Mouse (Mus musculus): ENCODE measurements around the gene Sema4g. TPM values are rescaled to one million over a fixed set of nuclear protein-coding genes. Genes with fewer than 3 reads are reported as not detected.
A peak's percentile ranks its signal among the peaks of the same experiment; 100 is the strongest.
"Not testable (repeated sequence)": the region's sequence is repeated elsewhere in the genome, so short reads cannot be mapped to it uniquely, and the experiment has no call there.

Sema4g gene
- total and polyA plus RNA-seq, 3 experiments = 0.13 to 0.30 (median 0.22) TPM

DNA sequence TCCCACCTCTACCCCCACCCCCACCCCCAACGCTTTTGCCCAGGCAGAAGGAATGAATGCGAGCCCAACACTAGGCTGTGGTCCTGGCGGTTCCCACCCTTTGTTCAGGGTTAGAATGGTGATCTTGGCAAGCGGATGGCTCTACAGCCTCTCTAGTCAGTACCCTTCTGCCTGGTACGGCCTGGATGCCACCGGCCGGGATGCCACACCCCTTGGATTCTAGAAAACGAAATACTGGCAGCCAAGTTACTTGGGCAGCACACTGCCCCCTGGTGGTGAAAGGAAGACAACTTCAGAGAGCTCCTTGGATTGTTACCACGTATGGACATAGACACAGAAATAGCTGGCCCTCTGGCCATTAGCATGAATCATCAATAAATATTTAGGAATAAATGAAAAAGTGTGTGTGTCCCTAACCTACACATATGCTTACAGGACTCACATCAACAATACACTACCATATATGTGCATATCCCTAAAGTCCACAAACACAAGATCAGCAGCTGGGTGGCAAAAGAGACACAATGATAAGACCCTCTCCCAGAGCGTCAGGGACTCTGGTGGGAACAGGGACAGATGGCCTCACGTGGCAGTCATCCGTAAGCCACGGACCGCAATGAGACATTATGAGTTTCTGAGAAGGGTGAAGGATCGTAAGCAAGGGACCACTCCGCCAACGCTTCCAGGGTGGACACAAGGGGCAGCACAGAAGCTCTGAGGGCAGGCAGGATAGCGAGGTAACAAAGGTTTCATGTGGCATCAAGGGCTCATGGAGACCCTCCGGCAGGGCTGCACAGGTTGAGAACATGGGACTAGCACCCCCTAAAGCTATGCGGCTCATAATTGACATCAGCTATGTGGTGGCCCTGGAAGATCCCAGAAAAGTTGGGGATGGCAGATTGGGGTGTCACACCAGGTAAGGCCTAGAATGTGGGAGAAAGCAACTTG lies 42.1 kb downstream of the Sema4g start:
- Histone ChIP-seq H3K4me1 (ENCODE audit: insufficient read depth, low read depth, low read length) (peaks cover 29% of the 10 kb centered on the region), H3K27me3 (ENCODE audit: insufficient read depth, low read length) (peaks cover 15% of the 10 kb centered on the region), H3K9me3 (replicated peaks) (no peaks in the 10 kb centered on the region), H3K4me3 (ENCODE audit: low read depth, low read length) (peak overlapping the region; percentile 28; the same call in 1 of the 2 replicates), H3K36me3 (replicated peaks) (peaks cover 27% of the 10 kb centered on the region)
- DNase-seq (ENCODE audit: low spot score) (peak; percentile 53), ATAC-seq (ENCODE audit: extremely low read depth, insufficient number of reproducible peaks, low FRiP score, poor library complexity, severe bottlenecking) (no peak)
- TF ChIP-seq POLR2AphosphoS5 (IDR thresholded peaks at IDR 0.05; ENCODE audit: insufficient replicate concordance, low read depth, low read length) = no peak
- TF ChIP-seq GATA2 (IDR thresholded peaks at IDR 0.05; ENCODE audit: borderline replicate concordance, low read depth, low read length) = no peak
- peak; percentile 76; the same call in 1 of the 2 replicates for TF ChIP-seq CTCF (IDR thresholded peaks at IDR 0.05; ENCODE audit: low read depth, low read length)

DNA sequence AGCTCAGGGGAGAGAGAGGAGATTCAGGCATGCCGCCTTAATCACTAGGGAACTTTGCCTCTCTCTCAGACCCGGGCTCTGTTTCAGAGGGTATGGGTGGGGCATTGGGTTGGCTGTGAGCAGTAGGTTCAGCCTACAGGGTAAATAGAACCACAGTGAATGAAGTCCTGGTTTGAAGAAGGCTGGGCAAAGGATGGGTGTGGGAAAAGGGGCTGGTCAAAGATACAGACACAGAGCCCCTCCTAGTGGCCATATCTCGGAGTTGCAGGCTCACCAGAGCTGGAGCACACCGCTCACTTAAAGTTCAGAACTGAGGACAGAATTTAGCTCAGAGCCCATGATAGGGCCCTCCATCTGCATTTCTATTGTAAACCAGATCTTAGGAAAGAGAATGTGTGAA lies 42.9 kb downstream of the Sema4g start:
- DNase-seq (ENCODE audit: low spot score) (no peak), ATAC-seq (ENCODE audit: extremely low read depth, insufficient number of reproducible peaks, low FRiP score, poor library complexity, severe bottlenecking) (no peak)
- peaks cover 22% of the 10 kb centered on the region for H3K27me3 ChIP-seq (ENCODE audit: insufficient read depth, low read length)
- no peaks in the 10 kb centered on the region for H3K9me3 ChIP-seq (replicated peaks)
- no peak overlapping the region for H3K4me3 ChIP-seq (ENCODE audit: low read depth, low read length)
- TF ChIP-seq POLR2AphosphoS5 (IDR thresholded peaks at IDR 0.05; ENCODE audit: insufficient replicate concordance, low read depth, low read length) (no peak), TAL1 (conservative IDR thresholded peaks at IDR 0.05; ENCODE audit: low read depth, low read length) (no peak), GATA1 (IDR thresholded peaks at IDR 0.05; ENCODE audit: borderline replicate concordance, low read length) (no peak), GATA2 (IDR thresholded peaks at IDR 0.05; ENCODE audit: borderline replicate concordance, low read depth, low read length) (no peak), CTCF (IDR thresholded peaks at IDR 0.05; ENCODE audit: low read depth, low read length) (peak; percentile 28; the same call in 1 of the 2 replicates)
- H3K4me1 ChIP-seq (ENCODE audit: insufficient read depth, low read depth, low read length) = peaks cover 31% of the 10 kb centered on the region
- H3K36me3 ChIP-seq (replicated peaks) = peaks cover 19% of the 10 kb centered on the region

DNA sequence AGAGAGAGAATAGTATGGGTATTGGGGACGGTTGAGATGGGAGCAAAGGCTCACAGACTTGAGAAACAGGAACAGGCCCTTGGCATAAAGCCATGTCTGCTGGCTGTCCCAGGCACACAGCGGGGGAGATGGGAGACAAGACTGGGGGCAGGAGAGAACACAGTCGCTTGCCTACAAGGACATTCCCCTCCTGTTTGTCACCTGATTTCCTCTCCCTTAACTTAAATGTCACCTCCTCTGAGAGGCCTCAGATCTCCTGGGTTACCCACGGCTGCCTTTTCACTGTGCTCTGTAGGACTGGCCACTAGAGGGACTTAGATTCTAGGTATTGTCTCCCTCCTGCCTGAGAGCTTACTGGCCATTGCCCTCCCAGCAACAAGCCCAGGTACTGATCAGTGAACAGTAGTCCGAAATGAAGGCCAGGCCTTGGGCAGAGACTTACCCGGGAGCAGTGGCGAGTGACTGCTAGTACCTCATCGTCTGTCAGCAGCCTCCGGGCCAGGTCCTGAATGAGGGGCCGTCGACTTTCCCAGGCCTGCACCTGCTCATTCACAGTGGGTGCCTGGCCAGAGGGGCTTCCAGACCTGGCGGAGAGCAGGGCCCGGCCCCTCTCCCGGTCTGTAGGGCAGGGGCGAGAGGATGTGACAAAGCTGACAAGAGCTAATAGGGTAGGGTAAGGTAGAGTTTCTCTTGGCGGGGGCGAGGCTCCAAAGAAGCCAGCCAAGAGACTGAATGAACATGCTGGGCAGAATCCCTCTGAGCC lies 43.9 kb downstream of the Sema4g start:
- ATAC-seq (ENCODE audit: extremely low read depth, insufficient number of reproducible peaks, low FRiP score, poor library complexity, severe bottlenecking) = no peak
- TF ChIP-seq TAL1 (conservative IDR thresholded peaks at IDR 0.05; ENCODE audit: low read depth, low read length) = no peak
- TF ChIP-seq CTCF (IDR thresholded peaks at IDR 0.05; ENCODE audit: low read depth, low read length) = no peak
- TF ChIP-seq GATA1 (IDR thresholded peaks at IDR 0.05; ENCODE audit: borderline replicate concordance, low read length) = no peak
- no peak for TF ChIP-seq GATA2 (IDR thresholded peaks at IDR 0.05; ENCODE audit: borderline replicate concordance, low read depth, low read length)
- no peak for TF ChIP-seq POLR2AphosphoS5 (IDR thresholded peaks at IDR 0.05; ENCODE audit: insufficient replicate concordance, low read depth, low read length)
- Histone ChIP-seq H3K27me3 (ENCODE audit: insufficient read depth, low read length) (peaks cover 26% of the 10 kb centered on the region), H3K4me1 (ENCODE audit: insufficient read depth, low read depth, low read length) (peaks cover 40% of the 10 kb centered on the region), H3K9me3 (replicated peaks) (no peaks in the 10 kb centered on the region), H3K4me3 (ENCODE audit: low read depth, low read length) (no peak overlapping the region), H3K36me3 (replicated peaks) (peaks cover 11% of the 10 kb centered on the region)
- DNase-seq (ENCODE audit: low spot score) = no peak

DNA sequence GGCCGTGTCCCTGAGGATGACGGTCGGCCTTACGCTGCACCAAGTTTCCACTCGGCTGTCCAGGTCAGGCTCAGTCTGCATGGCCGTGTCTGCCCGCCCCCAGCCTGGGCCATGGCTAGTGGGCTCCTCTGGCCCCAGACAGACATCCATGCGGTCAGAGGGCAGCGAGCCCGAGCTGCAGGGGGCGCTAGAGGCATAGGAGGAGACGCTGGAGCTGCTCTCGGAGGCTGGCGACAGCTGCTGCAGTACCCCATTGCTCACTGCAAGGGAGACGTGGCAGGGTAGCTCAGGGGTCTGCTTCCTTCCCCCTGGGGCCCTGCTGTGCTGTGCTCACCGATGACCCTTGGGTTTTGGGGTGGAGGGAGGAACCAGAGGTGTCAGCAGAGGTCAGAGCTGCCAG lies 48.0 kb downstream of the Sema4g start:
- TF ChIP-seq CTCF (IDR thresholded peaks at IDR 0.05; ENCODE audit: low read depth, low read length) (peak; percentile 35), GATA2 (IDR thresholded peaks at IDR 0.05; ENCODE audit: borderline replicate concordance, low read depth, low read length) (no peak), POLR2AphosphoS5 (IDR thresholded peaks at IDR 0.05; ENCODE audit: insufficient replicate concordance, low read depth, low read length) (no peak)
- Histone ChIP-seq H3K27me3 (ENCODE audit: insufficient read depth, low read length) (peaks cover 51% of the 10 kb centered on the region), H3K9me3 (replicated peaks) (no peaks in the 10 kb centered on the region), H3K4me3 (ENCODE audit: low read depth, low read length) (no peak overlapping the region), H3K36me3 (replicated peaks) (no peaks in the 10 kb centered on the region), H3K4me1 (ENCODE audit: insufficient read depth, low read depth, low read length) (peaks cover 21% of the 10 kb centered on the region)
- no peak for DNase-seq (ENCODE audit: low spot score)
- ATAC-seq (ENCODE audit: extremely low read depth, insufficient number of reproducible peaks, low FRiP score, poor library complexity, severe bottlenecking) = no peak

DNA sequence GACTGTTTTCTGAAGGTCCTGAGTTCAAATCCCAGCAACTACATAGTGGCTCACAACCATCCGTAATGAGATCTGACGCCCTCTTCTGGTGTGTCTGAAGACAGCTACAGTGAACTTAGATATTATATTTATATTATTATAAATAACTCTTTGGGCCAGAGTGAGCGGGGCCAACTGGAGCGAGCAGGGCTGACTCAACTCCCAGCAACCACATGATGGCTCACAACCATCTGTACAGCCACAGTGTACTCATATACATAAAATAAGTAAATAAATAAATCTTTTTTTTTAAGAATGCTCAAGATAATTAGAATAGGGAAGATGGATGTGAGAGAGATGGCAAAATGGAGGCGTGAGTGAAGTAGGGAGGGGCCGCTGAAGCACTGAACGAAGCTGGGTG lies 49.3 kb downstream of the Sema4g start:
- Histone ChIP-seq H3K4me1 (ENCODE audit: insufficient read depth, low read depth, low read length) (peaks cover 14% of the 10 kb centered on the region), H3K27me3 (ENCODE audit: insufficient read depth, low read length) (peaks cover 52% of the 10 kb centered on the region)
- H3K36me3 ChIP-seq (replicated peaks); H3K9me3 ChIP-seq (replicated peaks); H3K4me3 ChIP-seq (ENCODE audit: low read depth, low read length); ATAC-seq (ENCODE audit: extremely low read depth, insufficient number of reproducible peaks, low FRiP score, poor library complexity, severe bottlenecking); DNase-seq (ENCODE audit: low spot score): not testable (repeated sequence)

DNA sequence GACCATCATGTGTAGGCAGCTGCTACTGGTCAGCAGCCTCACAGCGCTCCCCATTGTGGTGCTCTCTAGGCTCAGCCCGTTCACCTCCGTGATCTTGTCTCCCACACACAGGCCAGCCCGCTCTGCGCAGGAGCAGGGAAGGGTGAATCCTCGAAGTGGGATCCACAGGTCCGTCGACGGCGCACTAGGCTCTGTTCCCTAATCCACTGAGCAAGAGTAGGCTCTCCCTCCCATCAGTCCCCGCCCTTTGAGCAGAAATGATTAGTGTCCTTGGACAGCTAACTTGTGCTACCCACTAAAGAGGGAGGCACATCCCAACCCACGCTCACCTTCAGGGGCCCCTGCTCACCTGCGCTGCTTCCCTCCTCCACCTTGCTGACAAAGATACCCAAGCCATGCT lies 51.3 kb downstream of the Sema4g start:
- ATAC-seq (ENCODE audit: extremely low read depth, insufficient number of reproducible peaks, low FRiP score, poor library complexity, severe bottlenecking) (no peak), DNase-seq (ENCODE audit: low spot score) (no peak)
- Histone ChIP-seq H3K9me3 (replicated peaks) (no peaks in the 10 kb centered on the region), H3K4me1 (ENCODE audit: insufficient read depth, low read depth, low read length) (peaks cover 14% of the 10 kb centered on the region), H3K27me3 (ENCODE audit: insufficient read depth, low read length) (peaks cover 66% of the 10 kb centered on the region), H3K36me3 (replicated peaks) (no peaks in the 10 kb centered on the region), H3K4me3 (ENCODE audit: low read depth, low read length) (no peak overlapping the region)
- TF ChIP-seq GATA2 (IDR thresholded peaks at IDR 0.05; ENCODE audit: borderline replicate concordance, low read depth, low read length) (no peak), CTCF (IDR thresholded peaks at IDR 0.05; ENCODE audit: low read depth, low read length) (no peak), POLR2AphosphoS5 (IDR thresholded peaks at IDR 0.05; ENCODE audit: insufficient replicate concordance, low read depth, low read length) (no peak), TAL1 (conservative IDR thresholded peaks at IDR 0.05; ENCODE audit: low read depth, low read length) (no peak), GATA1 (IDR thresholded peaks at IDR 0.05; ENCODE audit: borderline replicate concordance, low read length) (no peak)

Data from G1E (cell line).